Mouse (Mus musculus): Measurements from ENCODE around the gene Plekhg1.

Gene Plekhg1

DNA sequence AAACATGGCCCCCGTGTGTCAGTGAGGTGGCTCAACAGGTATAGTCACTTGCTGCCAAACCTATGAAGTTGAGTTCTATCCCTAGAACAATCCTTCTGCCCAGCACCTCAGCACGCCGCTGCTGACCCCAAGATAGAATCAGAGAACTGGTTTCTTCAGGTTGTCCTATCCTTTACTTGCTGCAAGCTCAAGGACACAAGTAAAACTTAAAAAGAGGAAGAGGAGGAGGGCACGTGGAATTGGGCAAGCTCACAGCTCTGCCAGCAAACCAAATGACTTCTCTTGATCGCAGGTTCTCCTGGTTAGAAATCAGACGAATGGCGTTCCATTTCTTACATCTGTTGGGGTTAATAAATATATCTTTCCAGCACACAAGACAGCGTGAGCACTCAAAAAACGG lies 232.1 kb downstream of the Plekhg1 start:
- WGBS: 81% methylated on average over 9 of the region's 9 CpGs

DNA sequence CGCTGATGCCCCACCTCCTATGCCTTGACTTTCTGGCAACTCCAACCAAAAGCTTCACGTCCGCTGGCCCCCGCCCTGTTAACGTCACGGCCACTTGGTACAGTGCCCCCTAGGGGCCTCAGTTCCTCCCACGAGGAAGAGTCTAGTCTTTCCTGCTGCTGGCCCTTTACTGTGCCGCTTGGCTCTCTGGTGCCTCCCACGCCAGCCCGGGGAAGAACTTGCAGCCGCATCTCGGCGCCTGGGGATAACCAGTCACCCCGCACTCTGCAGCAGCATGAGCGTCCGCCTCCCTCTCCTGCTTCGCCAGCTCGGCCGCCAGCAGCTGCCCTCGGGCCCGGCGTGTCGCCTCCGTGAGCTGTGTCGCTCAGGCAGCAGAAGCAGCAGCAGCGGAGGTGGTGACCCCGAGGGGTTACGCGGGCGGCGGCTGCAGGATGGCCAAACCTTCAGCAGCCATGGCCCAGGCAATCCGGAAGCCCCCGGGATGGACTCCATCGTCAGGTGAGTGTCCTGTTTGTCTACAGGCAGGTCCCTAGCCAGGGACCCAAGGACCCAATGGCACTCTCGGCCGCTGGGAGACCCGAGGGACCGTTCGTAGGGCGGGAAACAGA lies 232.9 kb downstream of the Plekhg1 start, which contains the start of gene Mthfd1l:
Gene Mthfd1l (plus strand): TSS at position 138 of the 608 bp plus-strand sequence.
- under 1% methylated on average over 40 of the region's 40 CpGs for WGBS

DNA sequence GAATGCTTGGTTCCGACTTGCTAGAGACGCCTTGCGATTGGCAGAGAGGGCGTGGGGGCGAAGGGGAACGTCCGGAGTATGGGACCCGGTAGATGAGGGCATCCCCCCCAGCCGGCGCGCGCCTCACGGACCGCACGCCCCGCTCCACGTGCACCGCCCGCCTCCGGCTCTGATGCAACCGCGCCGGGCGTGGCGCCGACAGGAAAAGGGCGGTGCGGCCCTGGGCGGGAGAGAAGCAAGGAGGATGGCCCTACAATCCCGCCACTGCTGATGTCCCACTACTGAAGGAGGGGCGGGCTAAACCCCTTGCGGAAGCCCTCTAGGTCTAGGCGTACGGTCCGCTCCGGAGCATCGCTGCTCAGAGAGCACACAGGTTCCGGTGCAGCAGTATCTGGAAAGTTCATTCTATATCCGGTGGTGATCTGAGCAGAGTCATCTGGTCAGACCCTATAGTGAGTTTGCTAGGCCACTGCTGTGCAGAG lies 233.5 kb downstream of the Plekhg1 start:
- under 1% methylated on average over 39 of the region's 39 CpGs for WGBS

DNA sequence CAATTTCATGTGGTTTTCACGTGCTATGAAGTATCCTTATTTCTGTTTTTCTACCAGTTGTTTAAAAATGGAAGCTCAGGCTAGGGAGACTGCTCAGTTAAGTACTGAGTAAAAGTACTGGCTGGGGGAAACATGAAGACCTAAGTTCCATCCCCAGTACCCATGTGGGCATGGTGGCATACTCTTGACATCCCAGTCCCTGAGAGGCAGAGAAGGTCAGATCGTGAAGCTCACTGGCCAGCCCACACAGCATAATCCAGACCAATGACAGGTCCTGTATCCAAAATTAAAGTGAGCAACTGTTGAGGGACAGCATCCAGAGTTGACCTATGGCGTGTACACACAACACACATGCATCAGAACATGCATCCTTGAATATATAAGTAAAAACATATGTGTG lies 234.2 kb downstream of the Plekhg1 start:
- 73% methylated on average over 3 of the region's 3 CpGs for WGBS

DNA sequence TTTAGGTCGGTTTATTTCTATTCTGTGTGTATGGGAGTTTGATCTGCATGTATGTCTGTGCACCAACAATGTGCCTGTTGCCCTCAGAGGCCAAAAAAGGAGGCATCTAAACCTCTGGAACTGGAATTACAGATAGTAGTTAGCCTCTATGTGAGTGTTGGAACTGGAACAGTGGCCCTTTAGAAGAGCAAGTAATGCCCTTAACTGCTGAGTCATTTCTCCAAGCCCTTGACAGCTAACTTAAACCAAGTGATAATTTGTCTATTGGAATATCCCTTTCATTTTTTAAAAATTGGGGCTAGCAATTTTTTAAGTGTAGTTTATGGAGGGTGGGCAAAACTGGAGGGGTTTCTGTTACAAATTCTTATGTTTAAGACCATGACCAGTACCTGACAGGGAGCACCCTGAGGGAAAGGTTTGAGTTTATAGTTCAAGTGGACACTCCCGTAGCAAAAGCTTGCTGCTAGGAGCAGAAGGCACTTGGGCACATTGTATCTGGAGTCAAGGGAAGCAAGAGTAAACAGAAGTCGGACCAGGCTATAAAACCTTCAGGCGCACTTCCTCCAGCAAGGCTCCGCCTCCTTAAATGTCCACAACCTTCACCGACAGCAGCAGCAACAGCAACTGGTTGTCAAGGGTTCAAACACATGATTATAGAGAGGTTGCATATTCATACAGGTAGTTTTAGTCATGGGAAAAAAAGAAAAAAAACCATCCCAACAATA lies 235.9 kb downstream of the Plekhg1 start:
- WGBS: 83% methylated on average over 6 of the region's 6 CpGs

DNA sequence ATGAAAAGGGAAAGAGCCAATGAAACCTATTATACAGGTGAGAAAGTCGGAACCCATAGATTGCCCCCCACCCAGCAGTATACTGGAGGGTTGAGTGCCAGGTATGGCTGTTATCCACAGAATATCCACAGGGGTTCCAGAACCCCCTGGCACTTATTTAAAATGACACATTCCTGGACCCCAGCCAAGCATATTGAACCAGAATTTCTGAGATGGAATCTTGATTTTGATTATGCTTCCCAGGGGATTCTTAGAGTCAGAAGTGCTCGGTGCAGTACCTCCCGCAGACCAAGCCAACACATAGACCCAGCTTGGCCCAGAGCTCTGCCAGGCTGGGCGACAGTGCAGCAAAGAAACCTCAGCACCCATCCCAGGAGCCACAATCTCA lies 236.5 kb downstream of the Plekhg1 start:
- 90% methylated on average over 4 of the region's 4 CpGs for WGBS

DNA sequence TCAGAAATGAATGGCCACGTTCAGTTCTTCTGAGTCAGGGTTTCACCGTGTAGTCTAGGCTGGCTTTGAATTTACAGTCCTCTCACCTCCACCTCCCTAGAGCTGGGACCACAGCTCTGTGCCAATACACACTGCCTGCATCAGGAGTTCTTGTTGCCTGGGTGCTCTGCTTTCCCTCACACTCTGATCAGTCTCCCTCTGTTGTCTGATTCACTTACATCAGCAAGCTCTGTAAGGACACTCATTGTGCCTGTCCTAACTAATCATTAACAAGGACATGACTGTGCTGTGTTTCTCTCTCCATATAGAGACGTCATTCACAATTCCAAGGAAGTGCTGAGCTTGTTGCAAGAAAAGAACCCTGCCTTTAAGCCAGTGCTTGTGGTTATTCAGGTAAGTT lies 238.2 kb downstream of the Plekhg1 start:
- 52% methylated on average over 3 of the region's 3 CpGs for WGBS

DNA sequence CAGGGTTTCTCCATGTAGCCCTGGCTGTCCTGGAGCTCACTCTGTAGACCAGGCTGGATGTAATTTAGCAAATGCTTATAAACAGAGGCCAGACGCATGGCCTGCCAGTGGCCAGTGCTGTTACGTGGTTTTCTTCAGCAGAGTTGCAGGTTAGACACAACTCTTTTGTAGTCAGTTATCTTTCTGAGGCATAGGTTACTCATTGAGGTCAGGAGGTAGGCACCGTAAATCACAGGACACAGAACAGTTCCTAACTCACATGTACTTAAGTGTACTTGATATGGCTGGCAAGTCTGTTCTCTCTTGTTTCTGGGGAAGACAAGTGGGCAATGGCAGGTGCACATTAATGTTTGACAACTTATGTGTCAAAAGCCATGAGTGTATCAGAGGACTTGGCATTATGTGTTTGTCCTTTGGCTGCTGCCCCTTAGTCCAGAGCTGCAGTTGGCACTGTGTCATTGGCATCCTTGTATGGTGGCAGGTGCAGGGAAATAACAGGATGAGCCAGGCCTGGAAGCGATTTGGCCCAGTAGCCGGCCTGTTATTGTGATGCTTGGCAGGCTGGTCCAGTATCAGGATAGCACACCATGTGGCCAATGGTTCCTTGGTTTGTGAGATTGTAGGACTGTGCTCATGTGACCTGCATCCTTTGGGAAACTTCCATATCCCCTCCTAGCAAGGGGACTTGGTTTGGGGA lies 238.8 kb downstream of the Plekhg1 start:
- 79% methylated on average over 5 of the region's 5 CpGs for WGBS

DNA sequence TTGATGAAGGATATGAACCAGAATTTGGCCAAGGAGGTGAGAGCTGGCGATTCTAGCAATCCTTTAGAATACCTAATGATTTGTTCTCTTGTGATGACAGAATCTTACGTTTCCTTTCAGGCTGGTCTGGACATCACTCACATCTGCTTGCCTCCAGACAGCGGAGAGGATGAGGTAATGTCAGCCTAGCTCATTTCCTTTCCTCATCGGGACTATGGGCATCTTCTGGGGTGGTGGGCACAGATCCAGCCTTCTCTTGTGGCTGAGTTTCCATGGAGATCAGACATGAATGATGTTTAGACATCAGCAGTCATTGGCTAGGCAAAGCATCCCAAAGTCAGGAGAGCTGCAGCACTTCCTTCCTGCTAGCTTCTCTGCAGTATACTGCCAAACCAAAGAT lies 240.1 kb downstream of the Plekhg1 start:
- 70% methylated on average over 4 of the region's 4 CpGs for WGBS

DNA sequence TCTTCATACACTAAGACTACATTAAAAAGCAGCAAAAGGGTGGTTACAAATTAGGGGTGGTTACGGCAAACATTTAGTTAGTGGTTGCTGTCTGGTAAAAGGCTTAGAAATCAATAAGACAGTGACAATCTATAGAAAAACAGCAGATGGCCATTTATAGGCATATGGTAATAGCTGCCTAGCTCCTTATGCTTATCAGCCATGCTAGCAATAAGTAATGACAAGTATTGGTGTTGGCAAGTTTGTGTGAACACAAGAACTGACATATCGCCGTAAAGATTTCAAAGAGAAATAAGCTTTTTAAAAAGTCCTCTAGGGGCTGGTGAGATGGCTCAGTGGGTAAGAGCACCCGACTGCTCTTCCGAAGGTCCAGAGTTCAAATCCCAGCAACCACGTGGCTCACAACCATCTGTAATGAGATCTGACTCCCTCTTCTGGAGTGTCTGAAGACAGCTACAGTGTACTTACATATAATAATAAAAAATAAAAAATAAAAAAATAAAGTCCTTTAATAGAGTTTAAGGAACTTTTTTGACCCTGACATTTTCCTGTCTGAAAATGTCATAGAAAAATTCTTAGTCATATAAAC lies 250.2 kb downstream of the Plekhg1 start:
- 95% methylated on average over 6 of the region's 6 CpGs for WGBS

DNA sequence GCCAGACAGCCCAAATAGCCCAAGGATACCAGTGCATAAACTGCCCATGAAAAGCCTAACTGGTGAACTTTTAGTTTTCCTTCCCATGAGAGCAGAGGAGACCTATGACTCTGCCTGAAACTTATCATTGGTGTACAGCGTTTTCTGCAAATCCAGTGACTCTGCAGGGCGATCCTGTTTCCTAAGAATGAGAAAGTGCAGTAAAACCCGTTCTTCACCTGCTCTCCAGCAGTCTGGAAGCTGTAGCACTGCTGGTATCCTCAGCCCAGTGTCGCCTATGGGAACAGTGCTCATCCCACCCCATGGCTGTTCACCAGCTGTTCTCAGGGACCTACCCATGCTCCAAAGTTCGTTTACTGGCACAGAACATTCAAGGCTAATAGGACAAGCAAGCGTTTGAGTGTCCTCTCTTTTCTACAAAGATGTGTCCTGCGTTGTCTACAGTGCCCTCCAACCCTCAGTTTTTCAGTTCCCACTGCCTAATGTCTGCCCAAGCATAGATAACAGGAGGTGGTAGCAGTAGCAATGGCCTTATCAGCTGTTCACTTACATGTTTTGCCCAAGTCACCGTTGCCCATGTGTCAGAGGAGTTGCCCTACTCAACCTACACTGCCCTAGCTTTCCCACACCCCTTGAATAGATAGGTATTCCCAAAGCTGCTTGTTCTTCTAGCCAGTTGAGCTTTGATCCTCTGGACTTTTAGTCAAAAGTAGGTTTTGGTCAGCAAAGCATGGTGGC lies 253.4 kb downstream of the Plekhg1 start:
- 90% methylated on average over 8 of the region's 8 CpGs for WGBS

DNA sequence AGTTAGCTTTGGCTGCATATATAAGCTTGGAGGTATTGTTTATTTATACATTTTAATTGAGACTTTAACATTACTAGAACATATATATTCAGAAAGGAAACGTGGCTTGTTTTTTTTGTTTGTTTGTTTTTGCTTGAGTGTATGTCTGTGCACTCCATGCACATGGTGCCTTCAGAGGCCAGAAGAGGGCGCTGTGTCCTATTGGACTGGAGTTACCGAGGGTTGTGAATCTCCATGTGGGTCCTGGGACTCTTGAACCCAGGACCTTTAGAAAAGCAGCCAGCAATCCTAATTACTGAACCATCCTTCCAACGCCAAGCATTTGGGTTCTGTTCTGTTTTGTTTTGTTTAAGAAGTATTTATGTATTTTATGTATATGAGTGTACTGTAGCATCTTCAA lies 255.1 kb downstream of the Plekhg1 start:
- WGBS: 85% methylated on average over 4 of the region's 4 CpGs

DNA sequence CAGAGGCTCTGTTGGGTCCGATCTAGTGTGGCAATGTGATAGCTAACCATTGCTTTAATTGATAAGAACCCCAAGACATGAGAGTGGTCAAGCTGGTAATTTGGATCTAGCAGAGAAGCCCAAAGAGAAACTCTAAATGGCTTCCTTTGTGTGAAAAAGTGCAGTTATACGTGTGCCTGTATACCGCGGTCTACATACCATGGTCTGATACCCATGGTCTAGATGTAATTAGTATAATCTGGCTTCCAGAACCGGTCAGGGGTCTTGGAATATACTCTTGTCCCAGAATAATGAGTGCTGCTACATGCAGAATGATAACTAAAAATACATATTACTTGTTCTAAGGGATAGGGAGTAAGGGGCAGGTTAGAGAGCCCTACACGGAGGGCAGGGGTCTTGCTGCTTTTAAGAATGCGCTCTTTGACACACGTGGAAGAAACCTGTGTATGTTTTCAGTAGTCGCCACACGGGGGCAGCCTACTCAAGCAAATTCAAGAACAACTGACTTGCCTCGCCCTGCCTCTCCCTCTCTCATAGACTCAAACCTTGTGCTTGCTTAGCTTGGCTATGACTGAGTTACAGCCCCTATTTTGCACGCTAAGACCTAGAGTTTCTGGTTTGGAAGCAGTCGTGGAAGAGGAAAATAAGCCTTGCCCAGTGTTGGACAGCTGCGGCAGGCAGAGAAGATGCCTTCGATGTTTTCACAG lies 256.2 kb downstream of the Plekhg1 start:
- WGBS: 40% methylated on average over 15 of the region's 15 CpGs

DNA sequence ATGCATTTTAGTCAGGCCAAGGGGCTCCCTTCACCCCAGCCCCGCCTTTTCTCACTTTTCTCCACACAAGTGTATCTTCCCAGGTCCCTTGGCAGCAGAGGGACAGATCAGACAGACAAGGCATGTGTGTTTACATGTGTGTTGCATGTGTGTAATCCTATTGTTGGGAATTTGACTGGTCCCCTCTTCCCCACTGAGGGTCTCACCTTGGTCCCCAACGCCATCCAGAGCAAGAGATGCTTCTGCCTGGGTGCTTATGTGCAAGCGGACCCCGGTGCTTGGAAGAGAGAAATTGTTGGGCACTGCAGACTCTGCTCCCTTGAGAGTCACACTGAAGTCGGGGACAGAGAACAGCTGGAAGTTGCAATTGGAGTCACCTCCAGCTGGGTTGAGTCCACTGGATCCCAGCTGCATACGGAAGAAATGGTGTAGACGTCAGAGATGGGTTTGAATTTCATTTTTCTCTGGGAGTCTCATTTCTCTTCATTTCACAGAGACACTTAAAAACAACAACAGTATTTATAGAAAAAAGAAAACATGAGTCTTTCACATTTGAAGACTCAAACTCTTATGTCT lies 257.8 kb downstream of the Plekhg1 start:
- 88% methylated on average over 7 of the region's 7 CpGs for WGBS

DNA sequence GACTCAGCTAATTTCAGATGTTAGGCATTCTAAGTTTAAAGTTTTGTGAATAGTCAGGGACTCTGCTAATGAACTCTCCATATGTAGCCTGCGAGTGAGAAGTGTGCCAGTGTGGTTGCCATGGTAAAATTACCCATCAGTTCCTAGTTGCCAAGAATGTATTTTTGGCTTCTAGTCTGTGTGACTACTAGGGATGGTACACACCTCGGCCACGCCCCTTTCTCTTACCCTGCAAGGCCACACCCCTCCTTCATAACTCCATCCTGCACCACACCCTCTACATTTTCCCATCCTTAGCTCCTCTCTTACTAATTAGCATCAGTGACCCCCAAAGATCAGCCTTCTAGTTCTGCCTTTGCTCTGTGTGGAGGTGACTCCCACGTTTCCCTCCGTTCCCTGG lies 262.5 kb downstream of the Plekhg1 start:
- 67% methylated on average over 5 of the region's 5 CpGs for WGBS

DNA sequence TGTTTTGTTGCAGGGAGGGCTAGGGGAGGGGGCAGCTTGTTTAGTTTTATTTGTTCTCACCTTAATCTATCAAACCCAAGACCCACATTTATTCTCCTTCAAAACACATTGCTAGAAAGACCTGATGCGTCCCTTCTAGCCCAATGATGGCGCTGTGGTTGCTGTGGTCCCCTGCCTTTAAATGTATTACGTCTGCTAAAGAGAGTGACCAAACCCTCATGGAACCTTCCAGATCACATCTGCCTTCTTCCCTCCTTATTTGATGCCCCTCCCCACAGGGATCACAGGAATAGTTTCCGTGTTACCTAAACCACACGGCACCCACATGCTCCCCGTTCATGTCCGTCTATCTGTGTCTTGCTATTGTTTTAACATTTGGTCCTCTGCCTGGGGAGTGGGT lies 265.0 kb downstream of the Plekhg1 start:
- WGBS: 75% methylated on average over 7 of the region's 7 CpGs

DNA sequence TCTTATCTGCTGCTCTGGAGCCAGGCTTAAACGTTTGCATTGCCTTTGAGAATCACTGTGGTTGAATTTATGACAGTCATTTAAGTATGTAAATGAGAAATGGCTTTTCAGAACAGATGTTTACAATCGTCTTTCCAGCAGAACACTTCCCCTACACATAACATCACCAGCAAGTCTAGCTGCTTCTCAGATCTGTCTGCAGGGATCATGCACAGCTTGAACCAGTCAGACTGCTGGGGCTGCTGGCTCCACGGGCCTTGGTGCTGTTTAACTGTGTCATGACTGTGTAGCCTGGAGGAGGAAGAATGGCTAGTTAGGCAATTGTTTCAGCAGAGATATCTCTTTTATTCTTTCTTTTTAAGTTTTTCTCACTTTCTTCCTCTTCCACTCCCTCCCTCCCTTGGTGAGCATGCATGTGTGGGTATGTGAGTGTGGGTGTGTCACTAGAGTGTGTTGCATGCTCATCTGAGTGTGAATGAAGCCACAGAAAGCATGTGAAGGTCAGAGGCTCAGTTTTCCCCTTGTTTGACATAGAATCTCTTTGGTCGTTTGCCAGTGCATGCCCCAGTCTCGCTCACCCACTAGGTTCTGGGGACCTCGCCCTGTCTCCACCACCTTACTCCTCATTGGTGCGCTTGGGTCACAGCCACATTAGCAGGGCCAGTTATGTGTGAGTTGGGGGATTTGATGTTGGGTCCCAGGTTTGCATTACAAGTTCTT lies 266.3 kb downstream of the Plekhg1 start:
- WGBS: 62% methylated on average over 7 of the region's 7 CpGs
